Mouse (Mus musculus): ENCODE results near the gene Aspa. TPM values are rescaled to one million over a fixed set of nuclear protein-coding genes. Genes with fewer than 3 reads are reported as not detected.
"Not testable (repeated sequence)": the region's sequence is repeated elsewhere in the genome, so short reads cannot be mapped to it uniquely, and the experiment has no call there.

Gene Aspa
- 0.30 and 0.53 TPM in 2 replicates for polyA plus RNA-seq (2011; ENCODE audit: insufficient read length, low read depth, missing spikeins)

DNA sequence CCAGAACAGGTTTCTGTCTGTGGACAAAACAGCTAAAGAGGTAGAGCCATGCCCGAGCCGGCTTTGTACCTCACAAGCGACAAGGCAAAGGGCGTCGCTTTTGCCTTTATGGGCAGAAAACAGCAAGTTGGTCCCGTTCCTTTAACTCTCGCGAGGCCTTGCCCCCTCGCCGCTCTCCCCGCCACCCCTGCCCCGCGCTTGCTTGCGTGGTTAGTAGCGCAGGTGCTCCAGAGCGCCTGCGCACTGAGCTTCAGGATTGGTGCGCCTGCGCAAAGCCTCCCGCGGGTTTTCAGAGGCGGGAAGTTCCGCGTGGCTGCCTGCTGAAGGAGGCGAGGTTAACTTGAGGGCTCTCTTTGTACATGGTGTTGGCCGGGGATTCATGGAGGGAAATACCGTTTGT, at the start of gene Aspa, which contains the start of the genes Gm49340 and Spata22:
TSS of gene Aspa (minus strand) at position 155 of the 400 bp plus-strand sequence.
TSS of gene Gm49340 (plus strand) at position 300 of the 400 bp plus-strand sequence.
TSS of gene Spata22 (plus strand) at position 300 of the 400 bp plus-strand sequence.
- H3K27ac ChIP-seq (ENCODE audit: insufficient read depth, low read length), result no peak within 1 kb of the TSS
- no peak within 1 kb of the TSS for H3K4me3 ChIP-seq (ENCODE audit: insufficient read depth, low read length)
- TF ChIP-seq CTCF (IDR thresholded peaks at IDR 0.05; ENCODE audit: borderline replicate concordance, insufficient read depth, low read length) (no peak), POLR2A (IDR thresholded peaks at IDR 0.05; ENCODE audit: low read depth, low read length) (no peak)
- H3K4me1 ChIP-seq (ENCODE audit: control insufficient read depth, insufficient read depth, low read length), result 0 out of 2 replicates have a peak, but pooled peaks cover 3% of the 10 kb centered on the region

DNA sequence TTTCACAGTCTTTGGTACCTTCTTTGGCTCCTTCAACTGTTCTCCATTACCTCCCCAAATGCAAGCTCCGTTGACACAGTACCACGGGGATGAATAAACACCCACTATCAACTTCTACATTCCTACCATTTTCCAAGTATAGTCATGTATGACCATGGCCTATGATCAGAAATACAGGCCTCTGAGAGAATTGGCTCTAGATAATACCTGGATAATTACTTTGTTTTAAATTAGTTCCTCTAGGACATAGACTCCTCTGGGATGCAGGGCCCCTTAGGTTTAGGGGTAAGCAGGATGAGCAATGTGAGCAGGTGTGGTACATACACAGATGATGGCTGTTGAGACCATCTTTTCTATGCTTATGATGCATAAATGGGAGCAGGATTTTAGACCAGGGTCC, 41.5 kb upstream of the Aspa start, which contains the start of gene Olfr376:
TSS of gene Olfr376 (plus strand) at position 301 of the 400 bp plus-strand sequence.
- TF ChIP-seq CTCF (IDR thresholded peaks at IDR 0.05; ENCODE audit: borderline replicate concordance, insufficient read depth, low read length) (no peak), POLR2A (IDR thresholded peaks at IDR 0.05; ENCODE audit: low read depth, low read length) (no peak)
- H3K4me3 ChIP-seq (ENCODE audit: insufficient read depth, low read length), result no peak within 1 kb of the TSS
- H3K27ac ChIP-seq (ENCODE audit: insufficient read depth, low read length), result no peak within 1 kb of the TSS
- H3K4me1 ChIP-seq (ENCODE audit: control insufficient read depth, insufficient read depth, low read length), result no peaks in the 10 kb centered on the region

GRCm38 (mm10) chr11:73350483-73350882, 21.1 kb upstream of the Aspa start, which contains the start of gene Olfr20:
Gene Olfr20 (plus strand): TSS chr11:73350783.
- Histone ChIP-seq H3K27ac (ENCODE audit: insufficient read depth, low read length) (no peak within 1 kb of the TSS), H3K4me1 (ENCODE audit: control insufficient read depth, insufficient read depth, low read length) (no peaks in the 10 kb centered on the region), H3K4me3 (ENCODE audit: insufficient read depth, low read length) (no peak within 1 kb of the TSS)
- TF ChIP-seq CTCF (IDR thresholded peaks at IDR 0.05; ENCODE audit: borderline replicate concordance, insufficient read depth, low read length), result no peak
- no peak for TF ChIP-seq POLR2A (IDR thresholded peaks at IDR 0.05; ENCODE audit: low read depth, low read length)

DNA sequence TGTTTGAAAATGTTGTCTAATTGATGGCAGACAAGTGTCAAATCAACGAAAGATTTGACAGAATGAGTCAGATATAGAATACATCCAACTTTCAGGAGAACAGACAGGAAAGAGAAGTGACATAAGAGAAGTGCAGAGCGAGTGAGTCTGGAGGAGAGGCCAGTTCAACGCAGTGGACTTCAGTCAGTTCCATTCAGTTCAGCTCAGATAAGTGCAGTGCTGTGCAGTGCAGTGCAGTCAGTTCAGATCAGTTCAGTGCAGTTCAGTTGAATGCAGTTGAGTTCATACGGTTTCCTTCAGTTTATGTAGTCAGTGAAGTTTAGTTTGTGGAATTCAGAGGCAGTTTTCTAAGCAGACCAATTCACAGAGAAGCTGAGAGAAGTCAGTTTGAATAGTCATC, 7.5 kb upstream of the Aspa start:
- no peak overlapping the region for H3K4me3 ChIP-seq (ENCODE audit: insufficient read depth, low read length)
- no peak overlapping the region for H3K27ac ChIP-seq (ENCODE audit: insufficient read depth, low read length)
- TF ChIP-seq CTCF (IDR thresholded peaks at IDR 0.05; ENCODE audit: borderline replicate concordance, insufficient read depth, low read length), result no peak
- no peak for TF ChIP-seq POLR2A (IDR thresholded peaks at IDR 0.05; ENCODE audit: low read depth, low read length)
- H3K4me1 ChIP-seq (ENCODE audit: control insufficient read depth, insufficient read depth, low read length), result no peaks in the 10 kb centered on the region

- TF ChIP-seq CTCF (IDR thresholded peaks at IDR 0.05; ENCODE audit: borderline replicate concordance, insufficient read depth, low read length) (no peak), POLR2A (IDR thresholded peaks at IDR 0.05; ENCODE audit: low read depth, low read length) (no peak)
- no peaks in the 10 kb centered on the region for H3K4me1 ChIP-seq (ENCODE audit: control insufficient read depth, insufficient read depth, low read length)
- H3K27ac ChIP-seq (ENCODE audit: insufficient read depth, low read length), result no peak overlapping the region
- no peak overlapping the region for H3K4me3 ChIP-seq (ENCODE audit: insufficient read depth, low read length)
These were observed 4.0 kb upstream of the Aspa start for GRCm38 (mm10) chr11:73333357-73333756.

- TF ChIP-seq CTCF (IDR thresholded peaks at IDR 0.05; ENCODE audit: borderline replicate concordance, insufficient read depth, low read length) (no peak), POLR2A (IDR thresholded peaks at IDR 0.05; ENCODE audit: low read depth, low read length) (no peak)
- no peak overlapping the region for H3K27ac ChIP-seq (ENCODE audit: insufficient read depth, low read length)
- 0 out of 2 replicates have a peak, but pooled peaks cover 3% of the 10 kb centered on the region for H3K4me1 ChIP-seq (ENCODE audit: control insufficient read depth, insufficient read depth, low read length)
- H3K4me3 ChIP-seq (ENCODE audit: insufficient read depth, low read length), result no peak overlapping the region
These were observed 2.0 kb downstream of the Aspa start for GRCm38 (mm10) chr11:73327361-73327760.

DNA sequence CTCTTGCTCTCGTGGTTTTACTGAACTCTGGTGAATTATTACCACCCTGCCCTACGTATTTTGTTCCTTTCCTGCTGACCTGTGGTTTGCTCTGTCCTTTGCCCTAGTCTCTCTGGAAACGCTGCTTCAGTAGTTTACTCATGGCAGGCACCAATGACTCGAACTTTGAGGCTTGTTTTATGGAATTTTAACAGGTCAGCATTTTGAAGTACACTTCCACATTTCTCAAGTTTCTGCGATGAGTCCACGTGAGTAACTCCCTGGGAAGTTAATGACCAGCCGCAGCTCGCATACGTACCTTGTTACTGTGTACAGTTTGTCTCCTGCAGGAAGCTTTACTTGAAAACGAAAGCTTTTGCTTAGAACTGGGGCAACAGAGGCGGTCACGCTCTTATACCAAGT, 2.9 kb downstream of the Aspa start:
- TF ChIP-seq POLR2A (IDR thresholded peaks at IDR 0.05; ENCODE audit: low read depth, low read length) (no peak), CTCF (IDR thresholded peaks at IDR 0.05; ENCODE audit: borderline replicate concordance, insufficient read depth, low read length) (no peak)
- Histone ChIP-seq H3K4me1 (ENCODE audit: control insufficient read depth, insufficient read depth, low read length) (0 out of 2 replicates have a peak, but pooled peaks cover 3% of the 10 kb centered on the region), H3K4me3 (ENCODE audit: insufficient read depth, low read length) (no peak overlapping the region), H3K27ac (ENCODE audit: insufficient read depth, low read length) (peak overlapping the region; percentile 64)

DNA sequence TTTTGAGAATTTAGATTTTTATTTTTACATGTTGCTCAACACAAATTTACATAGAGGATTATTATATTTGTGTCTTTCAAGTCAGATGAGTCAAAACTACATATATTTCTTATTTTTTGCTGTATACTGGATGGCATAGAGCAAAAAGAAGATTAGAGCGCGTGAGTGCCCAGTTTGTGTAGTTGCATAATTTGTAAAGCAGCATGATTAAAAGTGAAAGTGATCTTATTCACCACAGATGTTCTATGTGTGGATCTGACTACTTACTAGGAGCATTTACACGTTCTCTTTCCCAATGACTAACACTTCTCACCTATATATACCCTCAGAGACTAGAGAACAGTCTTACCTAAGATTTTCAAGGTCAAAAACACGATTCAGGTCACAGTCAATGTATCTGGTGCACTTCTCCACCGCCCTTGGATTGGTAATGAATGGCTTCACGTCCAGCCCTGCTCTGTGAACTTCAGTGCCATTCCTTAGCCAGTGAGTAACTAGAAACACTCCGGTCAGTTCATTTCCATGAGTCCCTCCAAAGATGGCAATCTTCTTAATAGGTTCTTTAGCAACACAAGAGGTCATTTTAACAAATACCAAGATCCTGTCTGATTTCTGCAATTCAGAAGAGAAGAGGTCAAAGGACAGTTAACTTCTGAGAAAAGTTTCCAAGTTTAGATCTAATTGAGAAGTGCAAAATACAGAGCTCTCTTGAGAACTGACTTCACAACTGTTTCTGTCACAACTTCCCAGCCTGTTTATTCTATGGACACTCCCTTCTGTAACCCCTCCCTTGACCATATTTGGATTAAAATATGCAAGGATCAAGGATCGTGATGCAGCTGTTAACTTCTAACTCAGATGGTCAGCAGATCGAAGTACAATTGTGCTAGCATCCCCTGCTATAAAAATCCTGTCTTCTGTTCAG, 5.2 kb downstream of the Aspa start:
- H3K4me3 ChIP-seq (ENCODE audit: insufficient read depth, low read length), result no peak overlapping the region
- no peak for TF ChIP-seq CTCF (IDR thresholded peaks at IDR 0.05; ENCODE audit: borderline replicate concordance, insufficient read depth, low read length)
- TF ChIP-seq POLR2A (IDR thresholded peaks at IDR 0.05; ENCODE audit: low read depth, low read length), result no peak
- H3K4me1 ChIP-seq (ENCODE audit: control insufficient read depth, insufficient read depth, low read length), result 0 out of 2 replicates have a peak, but pooled peaks cover 3% of the 10 kb centered on the region
- H3K27ac ChIP-seq (ENCODE audit: insufficient read depth, low read length), result no peak overlapping the region

- H3K27ac ChIP-seq (ENCODE audit: insufficient read depth, low read length); H3K4me1 ChIP-seq (ENCODE audit: control insufficient read depth, insufficient read depth, low read length); H3K4me3 ChIP-seq (ENCODE audit: insufficient read depth, low read length): not testable (repeated sequence)
These were observed 8.3 kb downstream of the Aspa start for GRCm38 (mm10) chr11:73321064-73321463.

DNA sequence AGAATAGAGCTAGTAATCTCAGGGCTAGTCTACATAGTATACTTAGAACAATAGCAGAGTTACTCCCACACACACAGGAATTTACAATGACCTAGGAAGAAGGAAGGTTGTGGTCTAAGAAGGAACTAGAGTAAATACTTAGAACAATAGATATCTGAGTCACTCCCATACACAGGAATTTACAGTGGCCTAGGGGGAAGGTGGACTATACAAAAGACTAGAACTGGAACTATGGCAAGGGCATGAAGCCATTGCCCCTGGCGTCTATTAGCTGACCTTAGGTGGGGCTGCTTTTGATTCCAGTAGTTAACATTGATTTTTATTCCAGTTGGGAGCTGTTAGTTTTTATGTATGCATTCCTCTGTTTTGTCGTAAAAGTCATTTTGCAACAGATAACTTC, 10.8 kb downstream of the Aspa start:
- H3K27ac ChIP-seq (ENCODE audit: insufficient read depth, low read length); H3K4me1 ChIP-seq (ENCODE audit: control insufficient read depth, insufficient read depth, low read length); H3K4me3 ChIP-seq (ENCODE audit: insufficient read depth, low read length): not testable (repeated sequence)

Measured in embryonic fibroblast, embryonic 13.5 days (primary cell).